Mouse (Mus musculus) spleen, adult 2 months (tissue): ENCODE data around the gene Gdpd4.

Experiments used
- CTCF ChIP-seq: fragments of 200-500 bp; IDR thresholded peaks from 2 replicates; pipeline ENCODE4 v1.5.1; 2011; ENCODE audit warnings: mild to moderate bottlenecking, inconsistent platforms; ENCODE audit not compliant: insufficient read depth, insufficient read length, insufficient replicate concordance; ENCODE audit errors: extremely low read depth
- POLR2A ChIP-seq: fragments of 200-500 bp; IDR thresholded peaks from 2 replicates; pipeline ENCODE4 v1.6.1; 2011; ENCODE audit warnings: low read depth, low read length, inconsistent platforms

GRCm38 (mm10) chr7:97984108-97984834, 64.5 kb downstream of the Gdpd4 start:
- no peak for TF ChIP-seq POLR2A
- 0 out of 2 replicates have a peak, but pooled peaks have one; percentile 18 for TF ChIP-seq CTCF
